Mouse (Mus musculus) liver, postnatal 0 days (tissue): ENCODE measurements around the gene Arhgap11a. TPM values are rescaled to one million over a fixed set of nuclear protein-coding genes. Genes with fewer than 3 reads are reported as not detected.

Experiments
- ATAC-seq: fragments of 200-750 bp; cut with Nextera tagmentation; 2 replicates; pipeline ENCODE4 v1.8.0; 2017; ENCODE audit warnings: mild to moderate bottlenecking, moderate library complexity
- DNase-seq: peaks from one replicate; pipeline ENCODE4 v3.0.0-alpha.2; 2016
- H3K27ac ChIP-seq: fragments of 300-500 bp; sonication (generic); 2 replicates; pipeline ENCODE4 v1.5.1; 2014; ENCODE audit warnings: antibody characterized with exemption, moderate library complexity, mild to moderate bottlenecking, low read depth
- H3K27me3 ChIP-seq: fragments of 300-500 bp; sonication (generic); 2 replicates; pipeline ENCODE4 v1.6.1; 2014; ENCODE audit warnings: low read length, control low read depth, mixed read lengths; ENCODE audit not compliant: insufficient read depth
- H3K36me3 ChIP-seq: fragments of 300-500 bp; sonication (generic); replicated peaks from 2 replicates; pipeline ENCODE4 v1.6.1; 2014; ENCODE audit warnings: mild to moderate bottlenecking, control low read depth, low read length, moderate library complexity, mixed read lengths; ENCODE audit not compliant: insufficient read depth
- H3K4me1 ChIP-seq: fragments of 300-500 bp; sonication (generic); 2 replicates; pipeline ENCODE4 v1.6.1; 2014; ENCODE audit warnings: antibody characterized with exemption, mild to moderate bottlenecking, control low read depth; ENCODE audit not compliant: insufficient read depth
- H3K4me2 ChIP-seq: fragments of 300-500 bp; sonication (generic); 2 replicates; pipeline ENCODE4 v1.6.1; 2014; ENCODE audit warnings: low read depth, mild to moderate bottlenecking, low read length, moderate library complexity, mixed read lengths
- H3K4me3 ChIP-seq: fragments of 300-500 bp; sonication (generic); 2 replicates; pipeline ENCODE4 v1.5.1; 2014; ENCODE audit warnings: low read depth, low read length
- H3K9ac ChIP-seq: fragments of 300-500 bp; sonication (generic); replicated peaks from 2 replicates; pipeline ENCODE4 v1.6.1; 2014; ENCODE audit warnings: mild to moderate bottlenecking, moderate library complexity
- H3K9me3 ChIP-seq: fragments of 300-500 bp; sonication (generic); 2 replicates; pipeline ENCODE4 v1.6.1; 2016; ENCODE audit warnings: mild to moderate bottlenecking, control low read depth, low read length, mixed read lengths
- CTCF ChIP-seq: sonication (generic); IDR thresholded peaks from 2 replicates; pipeline ENCODE4 v1.5.1; 2016; ENCODE audit warnings: antibody characterized with exemption, low read depth
- EP300 ChIP-seq: IDR thresholded peaks from 2 replicates; pipeline ENCODE4 v1.6.1; 2016; ENCODE audit warnings: antibody characterized with exemption, low read depth, mild to moderate bottlenecking
- WGBS: fragments of 180-500 bp; shearing (Covaris S2); extraction: QIAGEN DNeasy Blood & Tissue Kit; methylation state at CpG from one replicate; pipeline ENCODE4 v1.1.7; 2014; ENCODE audit not compliant: insufficient replicate concordance; 5-methylcytosine and 5-hydroxymethylcytosine counted together
- polyA plus RNA-seq: library from polyadenylated mRNA; unstranded; fragments of >200 nt; fragmentation: Nextera tagmentation; extraction: Ambion mirVana; gene quantifications from 2 replicates; pipeline ENCODE4 v1.2.1, GENCODE M21; 2015

The Arhgap11a gene
- polyA plus RNA-seq, 1 experiment from 2014 or later, result 8.0 TPM

DNA sequence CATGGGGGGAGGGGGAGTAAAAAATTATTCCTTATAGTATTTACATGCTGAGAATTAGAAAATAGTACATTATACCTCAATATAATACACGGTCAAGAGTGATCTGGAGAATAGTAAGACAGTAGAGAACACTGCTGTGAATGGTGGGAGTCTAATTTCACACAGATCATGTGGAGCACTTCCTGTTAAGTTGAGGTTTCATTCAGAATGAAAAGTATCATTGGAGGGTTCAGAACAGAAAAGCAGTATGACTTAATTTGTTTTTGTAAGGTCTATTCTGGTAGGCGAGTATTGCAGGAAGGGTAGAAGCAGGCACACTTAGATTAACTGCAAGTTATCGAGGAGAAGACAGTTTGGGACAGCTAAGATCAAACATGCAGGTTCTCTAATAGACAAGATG lies 13.2 kb downstream of the Arhgap11a start:
- no peaks in the 10 kb centered on the region for H3K9me3 ChIP-seq
- no peak for ATAC-seq
- no peak overlapping the region for H3K27ac ChIP-seq
- TF ChIP-seq EP300, result no peak
- no peak for TF ChIP-seq CTCF
- H3K4me3 ChIP-seq, result no peak overlapping the region
- no peaks in the 10 kb centered on the region for H3K27me3 ChIP-seq
- H3K9ac ChIP-seq, result no peak overlapping the region
- H3K36me3 ChIP-seq, result peaks cover 69% of the 10 kb centered on the region
- WGBS, result 90% methylated on average over 3 of the region's 3 CpGs
- no peak overlapping the region for H3K4me2 ChIP-seq
- no peak for DNase-seq
- no peaks in the 10 kb centered on the region for H3K4me1 ChIP-seq

DNA sequence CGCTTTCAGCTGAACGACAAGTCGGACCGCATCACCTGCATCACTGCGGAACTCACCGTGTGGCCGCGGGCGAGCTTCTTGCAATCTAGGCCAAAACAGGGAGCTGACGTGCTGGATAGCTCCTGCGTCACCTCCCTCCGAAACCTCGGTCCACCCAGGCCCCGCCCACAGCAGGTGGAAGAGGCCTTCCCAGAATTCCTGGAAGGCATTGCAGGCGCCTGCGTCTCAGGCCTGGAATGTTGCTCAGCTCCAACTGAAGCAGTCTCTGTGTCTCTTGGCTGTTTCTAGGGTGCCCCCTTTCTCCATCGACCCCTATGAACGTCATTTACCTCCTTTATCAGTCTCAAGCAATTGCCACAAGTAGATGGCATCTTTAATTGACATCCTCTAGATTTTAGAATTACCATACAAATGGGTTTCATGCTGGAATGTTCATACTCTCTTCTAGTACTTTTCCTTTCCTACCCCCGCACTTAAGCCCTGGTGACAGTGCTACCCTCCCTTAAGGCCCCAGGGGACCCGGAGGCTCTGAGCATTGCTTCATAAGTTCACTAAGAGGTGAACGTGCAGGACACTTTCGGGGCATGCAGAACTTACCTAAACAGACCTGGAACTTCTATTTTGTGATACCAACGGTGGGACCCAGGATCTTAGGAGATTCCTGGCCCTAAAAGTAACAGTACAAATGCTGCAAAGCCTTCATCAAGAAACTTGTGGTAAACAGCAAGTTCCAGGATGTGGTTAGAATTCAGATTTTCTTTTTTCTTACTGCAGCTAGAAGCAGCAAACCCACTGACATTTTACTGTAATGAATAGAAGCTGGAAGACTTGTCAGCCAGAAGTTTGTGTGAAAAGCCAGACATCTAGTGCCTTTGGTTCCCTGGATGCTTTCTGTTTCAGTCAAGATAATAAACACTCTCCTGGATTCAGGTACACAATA lies 19.2 kb downstream of the Arhgap11a start, which contains the start of gene Scg5:
Gene Scg5, minus strand, starts transcription at position 179 of the 940 bp plus-strand sequence.
- H3K27me3 ChIP-seq, result no peaks in the 10 kb centered on the region
- no peak within 1 kb of the TSS for H3K9ac ChIP-seq
- peaks cover 23% of the 10 kb centered on the region for H3K36me3 ChIP-seq
- ATAC-seq (peak; percentile 66), DNase-seq (peak; percentile 57)
- no peak within 1 kb of the TSS for H3K27ac ChIP-seq
- no peaks in the 10 kb centered on the region for H3K4me1 ChIP-seq
- no peaks in the 10 kb centered on the region for H3K9me3 ChIP-seq
- TF ChIP-seq EP300, result no peak
- no peak for TF ChIP-seq CTCF
- H3K4me3 ChIP-seq, result no peak within 1 kb of the TSS
- WGBS, result 32% methylated on average over 23 of the region's 23 CpGs
- H3K4me2 ChIP-seq, result peak within 1 kb of the TSS; percentile 42

DNA sequence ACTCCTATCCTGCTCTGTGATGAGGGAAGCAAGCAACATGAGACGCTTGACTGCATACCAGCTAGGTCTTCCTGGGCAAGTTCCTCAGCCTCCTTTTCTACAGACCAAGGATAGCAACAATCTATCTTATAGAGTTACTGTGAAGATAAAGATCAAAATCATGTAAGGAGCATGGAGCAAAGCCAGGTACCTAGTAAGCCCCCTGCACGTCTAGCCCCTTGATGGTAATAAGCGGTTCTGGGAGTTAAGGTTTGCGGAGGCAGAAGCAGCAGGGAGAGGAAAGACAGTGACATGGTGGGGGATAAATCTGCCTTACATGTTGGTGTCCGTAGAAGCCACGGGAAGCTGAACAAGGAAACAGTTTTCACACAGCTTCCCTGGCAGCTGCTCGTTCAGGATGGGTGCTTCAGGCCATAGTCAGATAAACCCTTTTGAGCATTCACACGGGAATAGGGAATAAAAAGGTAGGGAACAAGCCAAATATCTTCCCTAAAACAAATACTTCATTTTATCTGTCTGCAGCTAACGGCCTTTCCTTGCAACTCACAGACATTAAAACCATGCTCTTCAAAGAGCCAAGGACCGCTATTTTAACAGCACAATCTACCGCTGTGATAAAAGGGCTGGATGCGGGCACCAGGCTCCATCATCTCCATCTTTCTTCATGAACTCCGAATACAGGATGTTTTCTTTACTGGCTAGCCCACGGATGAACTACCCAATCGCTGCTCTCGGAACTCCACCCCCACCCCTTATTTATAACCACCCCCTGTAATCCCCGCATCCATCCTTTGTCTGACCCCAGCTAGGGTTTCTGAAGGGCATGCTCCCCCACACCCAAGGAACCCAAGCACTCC lies 20.1 kb downstream of the Arhgap11a start:
- ATAC-seq (no peak; the same call in 1 of the 2 replicates), DNase-seq (no peak)
- H3K27ac ChIP-seq, result no peak overlapping the region
- no peaks in the 10 kb centered on the region for H3K9me3 ChIP-seq
- H3K9ac ChIP-seq, result no peak overlapping the region
- H3K4me3 ChIP-seq, result no peak overlapping the region
- H3K4me1 ChIP-seq, result no peaks in the 10 kb centered on the region
- TF ChIP-seq CTCF, result no peak
- TF ChIP-seq EP300, result no peak
- H3K4me2 ChIP-seq, result peak overlapping the region; percentile 42
- H3K36me3 ChIP-seq, result peaks cover 14% of the 10 kb centered on the region
- WGBS, result 44% methylated on average over 17 of the region's 17 CpGs
- H3K27me3 ChIP-seq, result no peaks in the 10 kb centered on the region

GRCm38 (mm10) chr2:113823909-113824308 lies 24.6 kb downstream of the Arhgap11a start:
- WGBS, result 0% methylated on average over 2 of the region's 2 CpGs
- Histone ChIP-seq H3K27me3 (no peaks in the 10 kb centered on the region), H3K4me1 (no peaks in the 10 kb centered on the region), H3K4me3 (no peak overlapping the region), H3K9ac (no peak overlapping the region), H3K27ac (no peak overlapping the region), H3K4me2 (no peak overlapping the region), H3K9me3 (no peaks in the 10 kb centered on the region), H3K36me3 (no peaks in the 10 kb centered on the region)
- DNase-seq (no peak), ATAC-seq (no peak)
- peak; percentile 89 for TF ChIP-seq CTCF
- no peak for TF ChIP-seq EP300

- WGBS, result 87% methylated on average over 8 of the region's 8 CpGs
- H3K4me2 ChIP-seq, result no peak overlapping the region
- DNase-seq, result no peak
- no peak for ATAC-seq
- H3K36me3 ChIP-seq, result no peaks in the 10 kb centered on the region
- H3K9ac ChIP-seq, result no peak overlapping the region
- H3K4me3 ChIP-seq, result no peak overlapping the region
- no peaks in the 10 kb centered on the region for H3K9me3 ChIP-seq
- no peaks in the 10 kb centered on the region for H3K27me3 ChIP-seq
- no peak overlapping the region for H3K27ac ChIP-seq
- no peaks in the 10 kb centered on the region for H3K4me1 ChIP-seq
- TF ChIP-seq CTCF (no peak), EP300 (no peak)
These were observed 26.1 kb downstream of the Arhgap11a start for GRCm38 (mm10) chr2:113822367-113822766.

DNA sequence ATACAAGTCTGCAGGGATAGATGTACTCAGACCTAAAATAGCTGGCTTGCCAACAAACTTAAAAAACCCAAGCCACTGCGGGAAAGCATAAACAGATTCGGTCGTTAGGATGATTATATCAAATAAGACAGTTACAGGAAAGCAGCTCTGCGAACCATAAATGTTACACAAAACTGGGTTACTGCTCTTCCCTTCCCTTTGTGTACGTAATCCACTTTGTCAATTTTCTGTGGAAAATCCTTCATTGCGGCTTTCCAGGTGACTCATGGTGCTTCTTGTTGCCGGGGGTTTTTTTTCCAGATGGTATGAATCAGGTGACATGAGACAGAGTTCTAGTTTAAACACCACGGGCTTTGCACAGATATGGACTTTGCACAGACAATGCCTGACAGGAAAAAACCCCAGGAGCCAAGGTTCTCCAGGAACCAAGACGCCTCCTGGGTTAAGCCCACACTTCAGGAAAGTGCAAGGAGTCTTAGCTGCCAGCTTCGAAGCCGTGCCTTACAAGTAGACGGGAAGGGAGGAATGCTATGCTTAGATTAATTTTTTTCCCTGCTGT lies 27.2 kb downstream of the Arhgap11a start:
- 0 out of 2 replicates have a peak, but pooled peaks have one; percentile 31 for ATAC-seq

More for the DNA sequence above, 27.2 kb downstream of the Arhgap11a start:
- Histone ChIP-seq H3K36me3 (no peaks in the 10 kb centered on the region), H3K9me3 (no peaks in the 10 kb centered on the region), H3K4me3 (no peak overlapping the region), H3K27ac (no peak overlapping the region), H3K27me3 (no peaks in the 10 kb centered on the region), H3K4me2 (no peak overlapping the region), H3K9ac (no peak overlapping the region), H3K4me1 (no peaks in the 10 kb centered on the region)
- no peak for TF ChIP-seq EP300
- no peak for TF ChIP-seq CTCF
- 69% methylated on average over 12 of the region's 12 CpGs for WGBS
- no peak for DNase-seq
